Mouse (Mus musculus) heart, embryonic 14.5 days (tissue): ENCODE results near the gene Eif2b3. TPM values are rescaled to one million over a fixed set of nuclear protein-coding genes. Genes with fewer than 3 reads are reported as not detected.

ENCODE experiments used
- ATAC-seq: fragments of 200-750 bp; cut with Nextera tagmentation; 2 replicates; pipeline ENCODE4 v1.8.0; 2017; ENCODE audit warnings: low read depth, moderate TSS enrichment; ENCODE audit not compliant: insufficient number of reproducible peaks, insufficient read depth, low FRiP score
- H3K27ac ChIP-seq, 2 experiments: fragments of 200-500 bp in 1 of 2; fragments of 300-500 bp in 1 of 2; sonication (generic) in 1 of 2; replicated peaks in 1 of 2; 2 replicates each; pipeline ENCODE4 v1.5.1; 2012 to 2014; ENCODE audit warnings: low read depth in 2 of 2, low read length in 2 of 2, control low read depth in 1 of 2, mild to moderate bottlenecking in 1 of 2, mixed read lengths in 1 of 2; ENCODE audit not compliant: control insufficient read depth in 1 of 2, insufficient read depth in 1 of 2
- H3K27me3 ChIP-seq: fragments of 300-500 bp; sonication (generic); 2 replicates; pipeline ENCODE4 v1.6.1; 2014; ENCODE audit warnings: mild to moderate bottlenecking, low read length, control low read depth; ENCODE audit not compliant: control insufficient read depth, insufficient read depth
- H3K36me3 ChIP-seq: fragments of 300-500 bp; sonication (generic); 2 replicates; pipeline ENCODE4 v1.6.1; 2014; ENCODE audit warnings: mild to moderate bottlenecking, control low read depth, low read length, mixed read lengths; ENCODE audit not compliant: control insufficient read depth, insufficient read depth
- H3K4me1 ChIP-seq, 2 experiments: fragments of 200-500 bp in 1 of 2; fragments of 300-500 bp in 1 of 2; sonication (generic) in 1 of 2; 2 replicates each; pipeline ENCODE4 v1.6.1; 2012 to 2014; ENCODE audit warnings: low read length in 2 of 2, control low read depth in 1 of 2, mixed read lengths in 1 of 2; ENCODE audit not compliant: control insufficient read depth in 2 of 2, insufficient read depth in 2 of 2
- H3K4me2 ChIP-seq: fragments of 300-500 bp; sonication (generic); 2 replicates; pipeline ENCODE4 v1.6.1; 2014; ENCODE audit warnings: mild to moderate bottlenecking, low read length
- H3K4me3 ChIP-seq, 2 experiments: fragments of 200-500 bp in 1 of 2; fragments of 300-500 bp in 1 of 2; sonication (generic) in 1 of 2; 2 replicates each; pipeline ENCODE4 v1.5.1; 2012 to 2014; ENCODE audit warnings: low read length in 2 of 2, mild to moderate bottlenecking in 2 of 2, control low read depth in 1 of 2, low read depth in 1 of 2, moderate library complexity in 1 of 2; ENCODE audit not compliant: control insufficient read depth in 1 of 2, insufficient read depth in 1 of 2
- H3K9ac ChIP-seq: fragments of 300-500 bp; sonication (generic); 2 replicates; pipeline ENCODE4 v1.6.1; 2014; ENCODE audit warnings: mild to moderate bottlenecking, low read length
- H3K9me3 ChIP-seq: fragments of 300-500 bp; sonication (generic); 2 replicates; pipeline ENCODE4 v1.6.1; 2016; ENCODE audit warnings: low read length, control low read depth; ENCODE audit not compliant: control insufficient read depth
- WGBS: fragments of 180-500 bp; shearing (Covaris S2); extraction: QIAGEN DNeasy Blood & Tissue Kit; methylation state at CpG from one replicate; pipeline ENCODE4 v1.1.7; 2014; 5-methylcytosine and 5-hydroxymethylcytosine counted together
- polyA plus RNA-seq: library from polyadenylated mRNA; unstranded; fragments of >200 nt; fragmentation: Nextera tagmentation; extraction: Ambion mirVana; gene quantifications from 2 replicates; pipeline ENCODE4 v1.2.1, GENCODE M21; 2014

Gene Eif2b3
- polyA plus RNA-seq, 1 experiment from 2014 or later = 22.0 TPM

DNA sequence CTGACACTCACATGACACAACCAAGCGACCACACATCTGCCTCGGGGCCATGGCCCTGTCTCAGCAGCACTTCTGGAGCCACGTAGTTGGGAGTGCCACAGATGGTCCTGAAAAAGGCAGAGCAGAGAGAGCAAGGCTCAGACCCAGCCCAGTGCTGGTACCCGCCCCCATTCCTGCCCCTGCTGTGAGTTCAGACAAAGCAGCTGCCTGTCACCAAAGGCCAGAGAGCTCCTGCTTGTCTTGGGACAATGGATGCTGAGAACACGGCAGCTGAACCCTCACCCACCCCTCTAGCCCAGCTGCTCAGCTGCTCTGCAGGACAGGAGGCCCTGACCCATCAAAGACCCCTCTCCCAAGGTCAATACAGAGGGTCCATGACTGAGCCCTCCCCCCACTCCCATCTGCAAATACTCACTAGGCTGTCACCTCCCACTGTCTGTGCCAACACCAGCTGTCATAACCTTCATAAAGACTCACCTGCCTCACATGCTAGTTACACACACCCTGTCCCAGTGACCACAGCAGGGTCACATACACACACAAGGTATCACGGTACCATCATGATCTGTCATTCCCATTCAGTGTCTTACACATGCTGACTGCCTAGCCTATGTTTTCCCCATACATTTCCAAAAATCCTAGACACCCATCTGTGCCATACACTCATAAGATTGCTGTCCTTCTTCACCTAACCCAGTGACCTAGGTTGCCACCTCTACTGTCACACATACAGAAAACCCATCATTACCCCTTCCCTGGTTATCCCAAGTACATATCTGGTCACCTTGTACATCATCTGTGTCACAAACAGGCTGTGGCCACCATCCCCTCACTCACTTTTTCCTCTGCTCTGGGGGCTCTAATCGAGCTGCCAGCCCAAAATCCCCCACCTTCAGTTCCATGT is 112.9 kb downstream of the Eif2b3 start:
- no peak for ATAC-seq
- Histone ChIP-seq H3K9me3 (no peaks in the 10 kb centered on the region), H3K4me1 (peaks cover 0 to 5% of the 10 kb centered on the region in 2 experiments; a peak in 1 of 4 replicates), H3K9ac (no peak overlapping the region), H3K27ac (no peak overlapping the region), H3K27me3 (peaks cover 9% of the 10 kb centered on the region), H3K36me3 (peaks cover 10% of the 10 kb centered on the region; the same call in 1 of the 2 replicates), H3K4me2 (peak overlapping the region; percentile 99), H3K4me3 (peak overlapping the region in 1 of 2 experiments; percentile 78; a peak in 2 of 4 replicates)
- WGBS = 45% methylated on average over 7 of the region's 7 CpGs

- Histone ChIP-seq H3K27ac (no peak overlapping the region), H3K4me1 (peaks cover 0 to 5% of the 10 kb centered on the region in 2 experiments; a peak in 1 of 4 replicates), H3K9me3 (no peaks in the 10 kb centered on the region), H3K4me2 (peak overlapping the region; percentile 99), H3K4me3 (peak overlapping the region in 1 of 2 experiments; percentile 78; a peak in 2 of 4 replicates), H3K36me3 (peaks cover 10% of the 10 kb centered on the region; the same call in 1 of the 2 replicates), H3K27me3 (peaks cover 9% of the 10 kb centered on the region), H3K9ac (peak overlapping the region; percentile 84; the same call in 1 of the 2 replicates)
- ATAC-seq = no peak
- WGBS = 22% methylated on average over 11 of the region's 11 CpGs
These were observed 113.6 kb downstream of the Eif2b3 start for GRCm38 (mm10) chr4:117132794-117133143.

GRCm38 (mm10) chr4:117133366-117133796 is 114.2 kb downstream of the Eif2b3 start:
- WGBS = under 1% methylated on average over 42 of the region's 42 CpGs
- H3K9ac ChIP-seq = peak overlapping the region; percentile 84
- no peaks in the 10 kb centered on the region for H3K9me3 ChIP-seq
- H3K27me3 ChIP-seq = peaks cover 9% of the 10 kb centered on the region
- peak overlapping the region; percentile 99 for H3K4me2 ChIP-seq
- peaks cover 8% of the 10 kb centered on the region; the same call in 1 of the 2 replicates for H3K36me3 ChIP-seq
- peak; percentile 25; the same call in 1 of the 2 replicates for ATAC-seq
- peaks cover 0 to 5% of the 10 kb centered on the region in 2 experiments; a peak in 1 of 4 replicates for H3K4me1 ChIP-seq
- no peak overlapping the region for H3K27ac ChIP-seq
- peak overlapping the region; percentile 68 to 78 for H3K4me3 ChIP-seq

- no peaks in the 10 kb centered on the region for H3K9me3 ChIP-seq
- ATAC-seq = peak; percentile 85
- WGBS = 2% methylated on average over 46 of the region's 48 CpGs
- peak within 1 kb of the TSS; percentile 84 for H3K9ac ChIP-seq
- H3K4me2 ChIP-seq = peak within 1 kb of the TSS; percentile 99
- peaks cover 9% of the 10 kb centered on the region for H3K27me3 ChIP-seq
- peaks cover 0 to 5% of the 10 kb centered on the region in 2 experiments; a peak in 1 of 4 replicates for H3K4me1 ChIP-seq
- 0 out of 2 replicates have a peak, but pooled peaks cover 1% of the 10 kb centered on the region for H3K36me3 ChIP-seq
- H3K4me3 ChIP-seq = peak within 1 kb of the TSS; percentile 68 to 78
- no peak within 1 kb of the TSS for H3K27ac ChIP-seq
These were observed 114.8 kb downstream of the Eif2b3 start, which contains the start of gene Plk3 for GRCm38 (mm10) chr4:117133817-117134600. Gene Plk3 (minus strand): TSS chr4:117133963.

- ATAC-seq = no peak
- Histone ChIP-seq H3K4me3 (no peak overlapping the region), H3K27ac (no peak overlapping the region), H3K9ac (no peak overlapping the region), H3K4me2 (peak overlapping the region; percentile 99), H3K27me3 (peaks cover 9% of the 10 kb centered on the region), H3K4me1 (peaks cover 0 to 5% of the 10 kb centered on the region in 2 experiments; a peak in 1 of 4 replicates), H3K9me3 (no peaks in the 10 kb centered on the region), H3K36me3 (no peaks in the 10 kb centered on the region)
- 38% methylated on average over 2 of the region's 2 CpGs for WGBS
These were observed 115.4 kb downstream of the Eif2b3 start for GRCm38 (mm10) chr4:117134601-117134995.

DNA sequence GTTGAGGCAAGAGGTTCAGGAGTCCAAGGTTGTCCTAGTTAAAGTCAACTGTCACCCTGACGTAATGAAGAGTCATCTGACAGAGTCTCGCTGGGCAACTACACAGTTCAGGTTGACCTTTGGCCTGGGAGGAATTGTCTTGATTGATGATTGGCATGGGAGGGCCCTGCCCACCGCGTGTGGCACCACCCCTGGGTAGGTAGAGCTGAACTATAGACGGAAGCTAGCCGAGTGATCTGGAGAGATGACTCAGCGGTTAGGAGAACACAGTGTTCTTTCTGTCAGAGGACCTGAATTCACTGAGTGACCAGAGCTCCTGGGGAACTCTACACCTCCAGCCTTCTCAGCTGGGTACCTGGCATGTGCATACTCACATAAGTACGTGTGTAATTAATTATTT is 116.8 kb downstream of the Eif2b3 start:
- ATAC-seq = no peak
- Histone ChIP-seq H3K9me3 (no peaks in the 10 kb centered on the region), H3K4me3 (no peak overlapping the region), H3K36me3 (no peaks in the 10 kb centered on the region), H3K27ac (no peak overlapping the region), H3K4me2 (no peak overlapping the region), H3K4me1 (peaks cover 0 to 5% of the 10 kb centered on the region in 2 experiments; a peak in 1 of 4 replicates), H3K27me3 (peaks cover 9% of the 10 kb centered on the region), H3K9ac (no peak overlapping the region)
- 30% methylated on average over 8 of the region's 8 CpGs for WGBS
